ENCODE assay signal across 7 mouse cellular contexts in genomic region chr11:77461856-77462255, GRCm38 (mm10). TPM values are rescaled to one million over a fixed set of nuclear protein-coding genes. Genes with fewer than 3 reads are reported as not detected.
A peak's percentile ranks its signal among the peaks of the same experiment; 100 is the strongest.
DNase-seq lines count a peak whose midpoint lies in the region; ATAC-seq lines count a peak whose summit lies in the region.

No protein-coding gene starts in this region.

- peaks cover 16% of the 10 kb centered on the region for H3K36me3 ChIP-seq in megakaryocyte, embryonic 14.5 days (replicated peaks; ENCODE audit: low read length)
- H3K36me3 ChIP-seq in forebrain, embryonic 15.5 days: no peaks in the 10 kb centered on the region; the same call in 1 of the 2 replicates
- no peaks in the 10 kb centered on the region for H3K36me3 ChIP-seq in liver, embryonic 11.5 days (ENCODE audit: control insufficient read depth, insufficient read depth, low read length)
- H3K36me3 ChIP-seq in stomach, embryonic 16.5 days (ENCODE audit: control insufficient read depth, insufficient read depth, low read length): no peaks in the 10 kb centered on the region

- ATAC-seq in megakaryocyte, adult 5-6 weeks (ENCODE audit: poor library complexity, severe bottlenecking): no peak
- ATAC-seq in forebrain, embryonic 15.5 days (replicated peaks): 0 out of 2 replicates have a peak, but pooled peaks have one; percentile 27
- ATAC-seq in liver, embryonic 11.5 days (replicated peaks; ENCODE audit: low FRiP score): no peak
- no peak for ATAC-seq in stomach, embryonic 16.5 days (ENCODE audit: insufficient read depth, low FRiP score)

- H3K27me3 ChIP-seq in megakaryocyte, embryonic 14.5 days (replicated peaks): peaks cover 62% of the 10 kb centered on the region
- H3K27me3 ChIP-seq in forebrain, embryonic 15.5 days: peaks cover 23% of the 10 kb centered on the region
- H3K27me3 ChIP-seq in liver, embryonic 11.5 days (replicated peaks; ENCODE audit: control insufficient read depth, insufficient read depth, low read length): peaks cover 60% of the 10 kb centered on the region
- peaks cover 41% of the 10 kb centered on the region for H3K27me3 ChIP-seq in stomach, embryonic 16.5 days (ENCODE audit: control insufficient read depth, insufficient read depth, low read length)

- 3% methylated on average over 6 of the region's 6 CpGs for WGBS in forebrain, embryonic 15.5 days
- 4% methylated on average over 6 of the region's 6 CpGs for WGBS in liver, embryonic 11.5 days
- 7% methylated on average over 6 of the region's 6 CpGs for WGBS in stomach, embryonic 16.5 days

- peak overlapping the region; percentile 38; the same call in 1 of the 2 replicates for H3K9ac ChIP-seq in forebrain, embryonic 15.5 days (replicated peaks)
- peak overlapping the region; percentile 17 for H3K9ac ChIP-seq in liver, embryonic 11.5 days (ENCODE audit: low read depth, low read length)
- peak overlapping the region; percentile 65 for H3K9ac ChIP-seq in stomach, embryonic 16.5 days (ENCODE audit: low read length)

- peak overlapping the region; percentile 92 for H3K4me3 ChIP-seq in megakaryocyte, embryonic 14.5 days (replicated peaks)
- H3K4me3 ChIP-seq in forebrain, embryonic 15.5 days: peak overlapping the region; percentile 41
- peak overlapping the region; percentile 59 for H3K4me3 ChIP-seq in liver, embryonic 11.5 days (ENCODE audit: low read depth, low read length)
- peak overlapping the region; percentile 53 for H3K4me3 ChIP-seq in stomach, embryonic 16.5 days (replicated peaks; ENCODE audit: low read length)

- DNase-seq in liver, embryonic 11.5 days (ENCODE audit: low spot score): no peak
- DNase-seq in cerebellum, postnatal 14 days: no peak
- no peak for DNase-seq in kidney, postnatal 14 days

- H3K9me3 ChIP-seq in megakaryocyte, embryonic 14.5 days: no peaks in the 10 kb centered on the region
- H3K9me3 ChIP-seq in forebrain, embryonic 15.5 days: no peaks in the 10 kb centered on the region
- H3K9me3 ChIP-seq in liver, embryonic 11.5 days (ENCODE audit: control insufficient read depth, low read length): no peaks in the 10 kb centered on the region
- no peaks in the 10 kb centered on the region for H3K9me3 ChIP-seq in stomach, embryonic 16.5 days (replicated peaks; ENCODE audit: control insufficient read depth, low read length)

- H3K4me2 ChIP-seq in forebrain, embryonic 15.5 days (replicated peaks): peak overlapping the region; percentile 87
- peak overlapping the region; percentile 92 for H3K4me2 ChIP-seq in liver, embryonic 11.5 days
- peak overlapping the region; percentile 90 for H3K4me2 ChIP-seq in stomach, embryonic 16.5 days (ENCODE audit: low read depth, low read length)

- no peak overlapping the region for H3K27ac ChIP-seq in forebrain, embryonic 15.5 days (replicated peaks)
- H3K27ac ChIP-seq in liver, embryonic 11.5 days (ENCODE audit: low read depth, low read length): no peak overlapping the region
- H3K27ac ChIP-seq in stomach, embryonic 16.5 days (ENCODE audit: low read length): no peak overlapping the region

- H3K4me1 ChIP-seq in megakaryocyte, embryonic 14.5 days: peaks cover 40% of the 10 kb centered on the region
- H3K4me1 ChIP-seq in forebrain, embryonic 15.5 days: peaks cover 13% of the 10 kb centered on the region
- peaks cover 7% of the 10 kb centered on the region for H3K4me1 ChIP-seq in liver, embryonic 11.5 days (replicated peaks; ENCODE audit: control insufficient read depth, insufficient read depth, low read length)
- peaks cover 11% of the 10 kb centered on the region for H3K4me1 ChIP-seq in stomach, embryonic 16.5 days (ENCODE audit: control insufficient read depth, insufficient read depth, low read length)

RNA-seq across cellular contexts. Expression of gene Coro6, which starts 0.4 kb away (rescaled TPM):
- 0.38 TPM in 1 of 2 replicates, not detected in the other for polyA plus RNA-seq in megakaryocyte, embryonic 14.5 days (2012; ENCODE audit: insufficient read depth, low replicate concordance)
- total RNA-seq in megakaryocyte, adult 5-6 weeks (2015): 0.09 and 0.21 TPM in 2 replicates
- not detected in 2 replicates for total RNA-seq in megakaryocyte, adult 5-6 weeks (2017)
- polyA plus RNA-seq in forebrain, embryonic 15.5 days (2015; fragmentation: Nextera tagmentation; extraction: Ambion mirVana): 0.08 and 0.09 TPM in 2 replicates
- polyA plus RNA-seq in liver, embryonic 11.5 days (2014; fragmentation: Nextera tagmentation; extraction: Ambion mirVana): 0.35 and 0.40 TPM in 2 replicates
- 0.12 and 2.0 TPM in 2 replicates for polyA plus RNA-seq in stomach, embryonic 16.5 days (2015; fragmentation: Nextera tagmentation; extraction: Ambion mirVana)

RNA-seq across cellular contexts. Expression of gene Ankrd13b, which starts 27.6 kb away (rescaled TPM):
- 6.7 and 9.3 TPM in 2 replicates for polyA plus RNA-seq in megakaryocyte, embryonic 14.5 days (2012; ENCODE audit: insufficient read depth, low replicate concordance)
- total RNA-seq in megakaryocyte, adult 5-6 weeks (2015): 2.0 and 2.1 TPM in 2 replicates
- total RNA-seq in megakaryocyte, adult 5-6 weeks (2017): 2.8 and 9.1 TPM in 2 replicates
- 37.3 and 41.8 TPM in 2 replicates for polyA plus RNA-seq in forebrain, embryonic 15.5 days (2015; fragmentation: Nextera tagmentation; extraction: Ambion mirVana)
- polyA plus RNA-seq in liver, embryonic 11.5 days (2014; fragmentation: Nextera tagmentation; extraction: Ambion mirVana): 4.4 and 5.6 TPM in 2 replicates
- polyA plus RNA-seq in stomach, embryonic 16.5 days (2015; fragmentation: Nextera tagmentation; extraction: Ambion mirVana): 2.4 and 2.8 TPM in 2 replicates

RNA-seq across cellular contexts. Expression of gene Git1, which starts 31.5 kb away (rescaled TPM):
- polyA plus RNA-seq in megakaryocyte, embryonic 14.5 days (2012; ENCODE audit: insufficient read depth, low replicate concordance): 65.1 and 158 TPM in 2 replicates
- 17.6 and 20.0 TPM in 2 replicates for total RNA-seq in megakaryocyte, adult 5-6 weeks (2015)
- 12.3 and 18.7 TPM in 2 replicates for total RNA-seq in megakaryocyte, adult 5-6 weeks (2017)
- polyA plus RNA-seq in forebrain, embryonic 15.5 days (2015; fragmentation: Nextera tagmentation; extraction: Ambion mirVana): 14.4 and 15.9 TPM in 2 replicates
- 10.1 and 14.1 TPM in 2 replicates for polyA plus RNA-seq in liver, embryonic 11.5 days (2014; fragmentation: Nextera tagmentation; extraction: Ambion mirVana)
- 7.9 and 9.1 TPM in 2 replicates for polyA plus RNA-seq in stomach, embryonic 16.5 days (2015; fragmentation: Nextera tagmentation; extraction: Ambion mirVana)

RNA-seq across cellular contexts. Expression of gene Abhd15, which starts 53.1 kb away (rescaled TPM):
- 2.4 and 4.6 TPM in 2 replicates for polyA plus RNA-seq in megakaryocyte, embryonic 14.5 days (2012; ENCODE audit: insufficient read depth, low replicate concordance)
- 6.8 and 8.3 TPM in 2 replicates for total RNA-seq in megakaryocyte, adult 5-6 weeks (2015)
- 13.8 and 17.0 TPM in 2 replicates for total RNA-seq in megakaryocyte, adult 5-6 weeks (2017)
- 1.9 and 2.4 TPM in 2 replicates for polyA plus RNA-seq in forebrain, embryonic 15.5 days (2015; fragmentation: Nextera tagmentation; extraction: Ambion mirVana)
- 3.9 and 4.2 TPM in 2 replicates for polyA plus RNA-seq in liver, embryonic 11.5 days (2014; fragmentation: Nextera tagmentation; extraction: Ambion mirVana)
- 3.2 and 4.2 TPM in 2 replicates for polyA plus RNA-seq in stomach, embryonic 16.5 days (2015; fragmentation: Nextera tagmentation; extraction: Ambion mirVana)

RNA-seq across cellular contexts. Expression of gene Trp53i13, which starts 53.9 kb away (rescaled TPM):
- 22.3 and 38.9 TPM in 2 replicates for polyA plus RNA-seq in megakaryocyte, embryonic 14.5 days (2012; ENCODE audit: insufficient read depth, low replicate concordance)
- total RNA-seq in megakaryocyte, adult 5-6 weeks (2015): 6.2 and 6.5 TPM in 2 replicates
- 5.0 and 5.8 TPM in 2 replicates for total RNA-seq in megakaryocyte, adult 5-6 weeks (2017)
- 15.0 and 19.5 TPM in 2 replicates for polyA plus RNA-seq in forebrain, embryonic 15.5 days (2015; fragmentation: Nextera tagmentation; extraction: Ambion mirVana)
- polyA plus RNA-seq in liver, embryonic 11.5 days (2014; fragmentation: Nextera tagmentation; extraction: Ambion mirVana): 16.2 and 17.9 TPM in 2 replicates
- 25.1 and 25.5 TPM in 2 replicates for polyA plus RNA-seq in stomach, embryonic 16.5 days (2015; fragmentation: Nextera tagmentation; extraction: Ambion mirVana)

Comparison
In these comparisons a context has a peak if more than half of its experiments do, and no peak if none do; other contexts are left out.
1. H3K4me3 ChIP-seq: peak in every context shown above with its lines; median percentile 92 in megakaryocyte, embryonic 14.5 days; 59 in liver, embryonic 11.5 days; 53 in stomach, embryonic 16.5 days; 41 in forebrain, embryonic 15.5 days.